Mouse (Mus musculus): ENCODE measurements around the gene Sestd1.

- no peak for TF ChIP-seq POLR2A (IDR thresholded peaks at IDR 0.05; ENCODE audit: extremely low read depth, insufficient read depth, low read length)
- TF ChIP-seq CTCF (IDR thresholded peaks at IDR 0.05; ENCODE audit: low read depth, low read length): no peak
Observed at GRCm38 (mm10) chr2:77186912-77187311, 93.5 kb downstream of the Sestd1 start.

All from liver, adult 2 months (tissue).